Mouse (Mus musculus): ENCODE data around the gene Trmt1l. TPM values are rescaled to one million over a fixed set of nuclear protein-coding genes. Genes with fewer than 3 reads are reported as not detected.

Gene Trmt1l
- polyA plus RNA-seq, 1 experiment from 2014 or later: 12.6 TPM

DNA sequence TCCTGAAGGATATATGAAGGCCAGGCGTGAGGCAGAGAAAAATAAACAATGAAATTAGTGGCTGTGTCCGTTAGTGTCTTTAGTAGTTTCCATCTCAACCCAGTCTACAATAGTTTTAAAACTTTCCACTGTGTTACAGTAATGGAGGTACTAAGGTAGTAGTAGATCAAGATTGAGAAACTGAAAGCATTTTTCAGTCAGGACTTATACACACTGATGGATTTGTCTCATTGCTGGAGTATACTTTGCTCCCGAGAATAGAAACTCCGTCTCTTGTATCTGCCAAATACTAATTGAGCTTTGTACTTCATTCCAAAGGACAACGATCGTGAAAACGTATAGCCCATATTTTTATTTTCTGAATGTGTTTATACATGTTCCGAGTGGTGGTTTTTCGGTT, 974 bp downstream of the Trmt1l start:
- Histone ChIP-seq H3K27ac (ENCODE audit: low read depth) (peak overlapping the region; percentile 100), H3K4me2 (ENCODE audit: low read depth, low read length) (peak overlapping the region; percentile 70), H3K36me3 (replicated peaks; ENCODE audit: insufficient read depth, low read length) (peaks cover 3% of the 10 kb centered on the region; the same call in 1 of the 2 replicates), H3K4me3 (ENCODE audit: low read depth, low read length) (peak overlapping the region; percentile 97), H3K9me3 (ENCODE audit: low read length) (no peaks in the 10 kb centered on the region), H3K27me3 (ENCODE audit: insufficient read depth, low read length) (no peaks in the 10 kb centered on the region), H3K4me1 (ENCODE audit: insufficient read depth) (peaks cover 9% of the 10 kb centered on the region), H3K9ac (replicated peaks) (peak overlapping the region; percentile 99)
- WGBS (ENCODE audit: insufficient replicate concordance): 33% methylated on average over 9 of the region's 9 CpGs
- TF ChIP-seq CTCF (IDR thresholded peaks at IDR 0.05; ENCODE audit: low read depth): no peak
- no peak for TF ChIP-seq EP300 (IDR thresholded peaks at IDR 0.05; ENCODE audit: low read depth)
- ATAC-seq (no peak), DNase-seq (no peak)

DNA sequence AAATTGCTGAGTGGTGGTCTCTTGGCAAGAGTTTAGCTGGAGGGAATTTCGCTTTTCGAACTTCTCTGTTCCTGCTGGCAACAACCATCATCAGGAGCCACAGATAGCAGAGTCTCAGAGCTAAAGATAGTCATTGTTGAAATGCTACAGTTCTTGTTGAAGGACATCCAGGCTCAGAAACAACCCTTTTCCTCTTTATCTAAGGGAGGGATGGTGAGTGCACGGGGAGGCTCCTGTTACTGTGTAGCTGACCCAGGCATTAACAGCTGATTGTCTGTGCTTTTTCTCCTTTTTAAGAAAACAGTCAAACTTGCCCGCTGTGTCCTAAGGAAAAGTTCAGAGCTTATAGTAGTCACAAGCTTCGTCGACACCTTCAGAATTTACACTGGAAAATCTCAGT, 7.1 kb downstream of the Trmt1l start:
- 87% methylated on average over 6 of the region's 6 CpGs for WGBS (ENCODE audit: insufficient replicate concordance)
- no peak overlapping the region for H3K27ac ChIP-seq (ENCODE audit: low read depth)
- no peaks in the 10 kb centered on the region for H3K27me3 ChIP-seq (ENCODE audit: insufficient read depth, low read length)
- no peak overlapping the region for H3K4me2 ChIP-seq (ENCODE audit: low read depth, low read length)
- ATAC-seq (no peak), DNase-seq (no peak)
- peaks cover 46% of the 10 kb centered on the region for H3K36me3 ChIP-seq (replicated peaks; ENCODE audit: insufficient read depth, low read length)
- H3K4me1 ChIP-seq (ENCODE audit: insufficient read depth): no peaks in the 10 kb centered on the region
- no peak overlapping the region for H3K9ac ChIP-seq (replicated peaks)
- no peak overlapping the region for H3K4me3 ChIP-seq (ENCODE audit: low read depth, low read length)
- no peaks in the 10 kb centered on the region for H3K9me3 ChIP-seq (ENCODE audit: low read length)
- TF ChIP-seq CTCF (IDR thresholded peaks at IDR 0.05; ENCODE audit: low read depth) (no peak), EP300 (IDR thresholded peaks at IDR 0.05; ENCODE audit: low read depth) (no peak)

DNA sequence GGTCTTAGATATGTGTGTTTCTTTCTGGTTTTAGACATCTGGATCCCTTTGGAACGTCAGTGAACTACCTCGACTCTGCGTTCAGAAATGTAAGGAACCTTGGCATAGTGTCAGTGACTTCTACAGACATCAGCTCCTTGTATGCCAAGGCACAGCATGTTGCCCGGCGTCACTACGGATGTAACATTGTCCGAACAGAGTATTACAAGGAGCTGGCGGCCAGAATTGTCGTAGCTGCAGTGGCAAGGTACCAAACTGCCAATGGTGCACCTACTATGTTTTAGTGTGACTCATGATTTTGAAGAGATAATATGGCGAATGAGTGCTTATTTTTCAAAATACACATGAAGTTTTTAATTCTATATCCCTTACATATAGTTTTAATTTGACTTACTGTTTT, 21.5 kb downstream of the Trmt1l start:
- TF ChIP-seq CTCF (IDR thresholded peaks at IDR 0.05; ENCODE audit: low read depth): no peak
- TF ChIP-seq EP300 (IDR thresholded peaks at IDR 0.05; ENCODE audit: low read depth): no peak
- no peak overlapping the region for H3K27ac ChIP-seq (ENCODE audit: low read depth)
- H3K4me3 ChIP-seq (ENCODE audit: low read depth, low read length): no peak overlapping the region
- ATAC-seq: no peak
- 92% methylated on average over 10 of the region's 10 CpGs for WGBS (ENCODE audit: insufficient replicate concordance)
- H3K27me3 ChIP-seq (ENCODE audit: insufficient read depth, low read length): no peaks in the 10 kb centered on the region
- H3K36me3 ChIP-seq (replicated peaks; ENCODE audit: insufficient read depth, low read length): peaks cover 59% of the 10 kb centered on the region
- H3K9me3 ChIP-seq (ENCODE audit: low read length): no peaks in the 10 kb centered on the region
- no peak overlapping the region for H3K9ac ChIP-seq (replicated peaks)
- no peak overlapping the region for H3K4me2 ChIP-seq (ENCODE audit: low read depth, low read length)
- DNase-seq: no peak
- H3K4me1 ChIP-seq (ENCODE audit: insufficient read depth): no peaks in the 10 kb centered on the region

- no peak overlapping the region for H3K4me3 ChIP-seq (ENCODE audit: low read depth, low read length)
- H3K4me1 ChIP-seq (ENCODE audit: insufficient read depth): no peaks in the 10 kb centered on the region
- H3K4me2 ChIP-seq (ENCODE audit: low read depth, low read length): no peak overlapping the region
- no peak overlapping the region for H3K9ac ChIP-seq (replicated peaks)
- TF ChIP-seq CTCF (IDR thresholded peaks at IDR 0.05; ENCODE audit: low read depth): peak; percentile 17; the same call in 1 of the 2 replicates
- TF ChIP-seq EP300 (IDR thresholded peaks at IDR 0.05; ENCODE audit: low read depth): no peak
- no peaks in the 10 kb centered on the region for H3K9me3 ChIP-seq (ENCODE audit: low read length)
- DNase-seq (no peak), ATAC-seq (no peak)
- 88% methylated on average over 1 of the region's 2 CpGs for WGBS (ENCODE audit: insufficient replicate concordance)
- peaks cover 52% of the 10 kb centered on the region for H3K36me3 ChIP-seq (replicated peaks; ENCODE audit: insufficient read depth, low read length)
- H3K27ac ChIP-seq (ENCODE audit: low read depth): no peak overlapping the region
- H3K27me3 ChIP-seq (ENCODE audit: insufficient read depth, low read length): no peaks in the 10 kb centered on the region
These were observed 22.5 kb downstream of the Trmt1l start for GRCm38 (mm10) chr1:151450851-151451250.

DNA sequence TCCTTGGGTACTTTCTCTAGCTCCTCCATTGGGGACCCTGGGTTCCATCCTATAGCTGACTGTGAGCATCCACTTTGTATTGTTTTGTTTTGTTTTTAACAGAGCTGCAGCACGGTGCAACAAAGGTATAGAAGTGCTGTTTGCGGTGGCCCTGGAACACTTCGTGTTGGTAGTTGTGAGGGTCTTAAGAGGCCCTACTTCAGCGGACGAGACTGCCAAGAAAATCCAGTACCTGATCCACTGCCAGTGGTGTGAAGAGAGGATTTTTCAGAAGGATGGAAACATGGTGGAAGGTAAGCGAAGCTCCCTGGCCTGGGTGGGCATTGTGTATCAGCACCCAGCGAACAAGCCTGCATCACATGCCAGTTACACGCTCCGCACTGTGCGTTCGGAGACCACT, 23.6 kb downstream of the Trmt1l start:
- Histone ChIP-seq H3K4me2 (ENCODE audit: low read depth, low read length) (no peak overlapping the region), H3K27ac (ENCODE audit: low read depth) (no peak overlapping the region), H3K9me3 (ENCODE audit: low read length) (no peaks in the 10 kb centered on the region), H3K36me3 (replicated peaks; ENCODE audit: insufficient read depth, low read length) (peaks cover 50% of the 10 kb centered on the region), H3K4me3 (ENCODE audit: low read depth, low read length) (no peak overlapping the region), H3K27me3 (ENCODE audit: insufficient read depth, low read length) (no peaks in the 10 kb centered on the region), H3K9ac (replicated peaks) (no peak overlapping the region), H3K4me1 (ENCODE audit: insufficient read depth) (no peaks in the 10 kb centered on the region)
- DNase-seq (no peak), ATAC-seq (no peak)
- TF ChIP-seq CTCF (IDR thresholded peaks at IDR 0.05; ENCODE audit: low read depth) (no peak), EP300 (IDR thresholded peaks at IDR 0.05; ENCODE audit: low read depth) (no peak)
- WGBS (ENCODE audit: insufficient replicate concordance): 95% methylated on average over 11 of the region's 11 CpGs

DNA sequence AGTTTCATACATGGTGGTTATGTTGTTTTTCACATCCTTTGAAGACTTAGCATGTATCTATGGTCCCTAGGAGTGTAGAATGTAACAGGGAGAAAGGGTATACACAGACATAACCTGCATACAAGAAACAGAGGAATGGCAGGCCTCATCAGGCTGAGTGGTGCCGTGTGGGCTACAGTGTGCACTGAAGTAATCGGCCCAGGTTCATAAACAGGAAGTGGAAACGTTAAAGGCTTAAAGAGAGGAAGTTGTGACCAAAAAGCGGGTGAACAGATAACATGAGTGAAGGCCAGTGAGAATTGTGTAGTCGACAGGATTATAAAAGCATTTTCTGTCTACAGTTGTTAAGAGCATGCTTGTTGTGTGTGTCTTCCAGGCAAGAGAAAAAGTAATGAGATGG, 28.7 kb downstream of the Trmt1l start:
- DNase-seq (no peak), ATAC-seq (peak; percentile 29; the same call in 1 of the 2 replicates)
- H3K9me3 ChIP-seq (ENCODE audit: low read length): no peaks in the 10 kb centered on the region
- H3K4me3 ChIP-seq (ENCODE audit: low read depth, low read length): no peak overlapping the region
- peaks cover 55% of the 10 kb centered on the region for H3K36me3 ChIP-seq (replicated peaks; ENCODE audit: insufficient read depth, low read length)
- WGBS (ENCODE audit: insufficient replicate concordance): 30% methylated on average over 5 of the region's 5 CpGs
- H3K27me3 ChIP-seq (ENCODE audit: insufficient read depth, low read length): no peaks in the 10 kb centered on the region
- H3K9ac ChIP-seq (replicated peaks): no peak overlapping the region
- H3K27ac ChIP-seq (ENCODE audit: low read depth): no peak overlapping the region
- TF ChIP-seq EP300 (IDR thresholded peaks at IDR 0.05; ENCODE audit: low read depth) (no peak), CTCF (IDR thresholded peaks at IDR 0.05; ENCODE audit: low read depth) (no peak)
- H3K4me2 ChIP-seq (ENCODE audit: low read depth, low read length): no peak overlapping the region
- H3K4me1 ChIP-seq (ENCODE audit: insufficient read depth): no peaks in the 10 kb centered on the region

DNA sequence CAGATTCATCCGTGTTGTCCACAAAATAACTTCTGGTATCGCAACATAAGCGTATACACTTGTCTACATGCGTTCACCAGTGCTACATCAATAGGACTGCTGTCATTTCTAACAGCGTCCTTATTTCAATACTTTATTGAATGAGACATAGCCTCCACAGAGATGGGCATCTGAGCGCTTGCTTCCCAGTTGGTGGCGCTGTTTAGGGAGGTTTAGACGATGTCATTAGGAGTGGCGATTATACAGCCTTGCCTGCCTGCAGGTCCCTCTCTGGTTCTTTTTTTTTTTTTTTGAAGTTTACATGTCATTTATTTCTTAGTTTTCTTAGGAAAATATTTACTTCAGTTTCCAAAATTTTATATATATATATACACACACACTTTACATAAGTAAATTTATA, 32.9 kb downstream of the Trmt1l start:
- Histone ChIP-seq H3K4me3 (ENCODE audit: low read depth, low read length) (no peak overlapping the region), H3K9ac (replicated peaks) (no peak overlapping the region), H3K4me2 (ENCODE audit: low read depth, low read length) (no peak overlapping the region), H3K9me3 (ENCODE audit: low read length) (no peaks in the 10 kb centered on the region), H3K36me3 (replicated peaks; ENCODE audit: insufficient read depth, low read length) (peaks cover 32% of the 10 kb centered on the region), H3K27me3 (ENCODE audit: insufficient read depth, low read length) (no peaks in the 10 kb centered on the region), H3K27ac (ENCODE audit: low read depth) (no peak overlapping the region), H3K4me1 (ENCODE audit: insufficient read depth) (no peaks in the 10 kb centered on the region)
- peak; percentile 18 for DNase-seq
- ATAC-seq: no peak
- TF ChIP-seq CTCF (IDR thresholded peaks at IDR 0.05; ENCODE audit: low read depth) (peak; percentile 49), EP300 (IDR thresholded peaks at IDR 0.05; ENCODE audit: low read depth) (no peak)
- 89% methylated on average over 9 of the region's 9 CpGs for WGBS (ENCODE audit: insufficient replicate concordance)
